Mouse (Mus musculus): ENCODE measurements at regions not wholly inside any gene's neighbourhood (a gene's known extent, or its start where the extent isn't known, plus 50 kb on each side); places are given as distances from the start of the nearest gene placed in this dataset.

- no peak overlapping the region for H3K4me3 ChIP-seq (ENCODE audit: extremely low read depth, insufficient read depth, insufficient read length)
- no peaks in the 10 kb centered on the region for H3K27me3 ChIP-seq (ENCODE audit: control insufficient read depth, insufficient read depth, low read length)
- WGBS = 87% methylated on average over 17 of the region's 17 CpGs
- TF ChIP-seq CTCF (IDR thresholded peaks at IDR 0.05; ENCODE audit: extremely low read depth, insufficient read depth, insufficient read length, insufficient replicate concordance) = no peak
- TF ChIP-seq POLR2A (IDR thresholded peaks at IDR 0.05; ENCODE audit: low read depth, low read length) = no peak
- H3K36me3 ChIP-seq (ENCODE audit: control insufficient read depth, insufficient read depth, low read length) = no peaks in the 10 kb centered on the region
- DNase-seq (ENCODE audit: low read depth in 1 of 2, low spot score in 2 of 2) = no peak
- H3K27ac ChIP-seq (ENCODE audit: insufficient read depth, low read length) = no peak overlapping the region
- H3K4me1 ChIP-seq (ENCODE audit: control insufficient read depth, insufficient read depth, insufficient read length) = no peaks in the 10 kb centered on the region
Observed at GRCm38 (mm10) chr1:76896152-76896864, 618.6 kb downstream of the Epha4 start.

GRCm38 (mm10) chr1:76897431-76897830 lies 617.5 kb downstream of the Epha4 start:
- no peak overlapping the region for H3K4me3 ChIP-seq (ENCODE audit: extremely low read depth, insufficient read depth, insufficient read length)
- TF ChIP-seq POLR2A (IDR thresholded peaks at IDR 0.05; ENCODE audit: low read depth, low read length) (no peak), CTCF (IDR thresholded peaks at IDR 0.05; ENCODE audit: extremely low read depth, insufficient read depth, insufficient read length, insufficient replicate concordance) (no peak)
- no peak overlapping the region for H3K27ac ChIP-seq (ENCODE audit: insufficient read depth, low read length)
- H3K27me3 ChIP-seq (ENCODE audit: control insufficient read depth, insufficient read depth, low read length) = no peaks in the 10 kb centered on the region
- no peaks in the 10 kb centered on the region for H3K4me1 ChIP-seq (ENCODE audit: control insufficient read depth, insufficient read depth, insufficient read length)
- WGBS = 82% methylated on average over 6 of the region's 7 CpGs
- no peaks in the 10 kb centered on the region for H3K36me3 ChIP-seq (ENCODE audit: control insufficient read depth, insufficient read depth, low read length)
- no peak for DNase-seq (ENCODE audit: low read depth in 1 of 2, low spot score in 2 of 2)

GRCm38 (mm10) chr1:76911472-76911871 lies 603.4 kb downstream of the Epha4 start:
- DNase-seq (ENCODE audit: low read depth in 1 of 2, low spot score in 2 of 2) = no peak
- no peaks in the 10 kb centered on the region for H3K4me1 ChIP-seq (ENCODE audit: control insufficient read depth, insufficient read depth, insufficient read length)
- no peak for TF ChIP-seq CTCF (IDR thresholded peaks at IDR 0.05; ENCODE audit: extremely low read depth, insufficient read depth, insufficient read length, insufficient replicate concordance)
- no peak for TF ChIP-seq POLR2A (IDR thresholded peaks at IDR 0.05; ENCODE audit: low read depth, low read length)
- 85% methylated on average over 3 of the region's 3 CpGs for WGBS
- H3K36me3 ChIP-seq (ENCODE audit: control insufficient read depth, insufficient read depth, low read length) = no peaks in the 10 kb centered on the region
- no peak overlapping the region for H3K4me3 ChIP-seq (ENCODE audit: extremely low read depth, insufficient read depth, insufficient read length)
- H3K27ac ChIP-seq (ENCODE audit: insufficient read depth, low read length) = no peak overlapping the region
- H3K27me3 ChIP-seq (ENCODE audit: control insufficient read depth, insufficient read depth, low read length) = no peaks in the 10 kb centered on the region

GRCm38 (mm10) chr1:76919541-76919940 lies 595.3 kb downstream of the Epha4 start:
- WGBS = 52% methylated on average over 2 of the region's 2 CpGs
- no peaks in the 10 kb centered on the region for H3K4me1 ChIP-seq (ENCODE audit: control insufficient read depth, insufficient read depth, insufficient read length)
- H3K27ac ChIP-seq (ENCODE audit: insufficient read depth, low read length) = no peak overlapping the region
- no peak overlapping the region for H3K4me3 ChIP-seq (ENCODE audit: extremely low read depth, insufficient read depth, insufficient read length)
- TF ChIP-seq CTCF (IDR thresholded peaks at IDR 0.05; ENCODE audit: extremely low read depth, insufficient read depth, insufficient read length, insufficient replicate concordance) (no peak), POLR2A (IDR thresholded peaks at IDR 0.05; ENCODE audit: low read depth, low read length) (no peak)
- no peak for DNase-seq (ENCODE audit: low read depth in 1 of 2, low spot score in 2 of 2)
- no peaks in the 10 kb centered on the region for H3K36me3 ChIP-seq (ENCODE audit: control insufficient read depth, insufficient read depth, low read length)
- no peaks in the 10 kb centered on the region for H3K27me3 ChIP-seq (ENCODE audit: control insufficient read depth, insufficient read depth, low read length)

GRCm38 (mm10) chr1:76920634-76921033 lies 594.3 kb downstream of the Epha4 start:
- DNase-seq (ENCODE audit: low read depth in 1 of 2, low spot score in 2 of 2) = no peak
- Histone ChIP-seq H3K36me3 (ENCODE audit: control insufficient read depth, insufficient read depth, low read length) (no peaks in the 10 kb centered on the region), H3K4me3 (ENCODE audit: extremely low read depth, insufficient read depth, insufficient read length) (no peak overlapping the region), H3K27ac (ENCODE audit: insufficient read depth, low read length) (no peak overlapping the region), H3K27me3 (ENCODE audit: control insufficient read depth, insufficient read depth, low read length) (no peaks in the 10 kb centered on the region), H3K4me1 (ENCODE audit: control insufficient read depth, insufficient read depth, insufficient read length) (no peaks in the 10 kb centered on the region)
- TF ChIP-seq CTCF (IDR thresholded peaks at IDR 0.05; ENCODE audit: extremely low read depth, insufficient read depth, insufficient read length, insufficient replicate concordance) (no peak), POLR2A (IDR thresholded peaks at IDR 0.05; ENCODE audit: low read depth, low read length) (no peak)

- WGBS = 86% methylated on average over 5 of the region's 5 CpGs
- Histone ChIP-seq H3K36me3 (ENCODE audit: control insufficient read depth, insufficient read depth, low read length) (no peaks in the 10 kb centered on the region), H3K27me3 (ENCODE audit: control insufficient read depth, insufficient read depth, low read length) (no peaks in the 10 kb centered on the region), H3K27ac (ENCODE audit: insufficient read depth, low read length) (no peak overlapping the region), H3K4me1 (ENCODE audit: control insufficient read depth, insufficient read depth, insufficient read length) (no peaks in the 10 kb centered on the region), H3K4me3 (ENCODE audit: extremely low read depth, insufficient read depth, insufficient read length) (no peak overlapping the region)
- no peak for DNase-seq (ENCODE audit: low read depth in 1 of 2, low spot score in 2 of 2)
- TF ChIP-seq CTCF (IDR thresholded peaks at IDR 0.05; ENCODE audit: extremely low read depth, insufficient read depth, insufficient read length, insufficient replicate concordance) (no peak), POLR2A (IDR thresholded peaks at IDR 0.05; ENCODE audit: low read depth, low read length) (no peak)
Observed at GRCm38 (mm10) chr1:76927041-76927440, 587.8 kb downstream of the Epha4 start.

GRCm38 (mm10) chr1:76928035-76928434 lies 586.9 kb downstream of the Epha4 start:
- no peak overlapping the region for H3K27ac ChIP-seq (ENCODE audit: insufficient read depth, low read length)
- H3K4me3 ChIP-seq (ENCODE audit: extremely low read depth, insufficient read depth, insufficient read length) = no peak overlapping the region
- no peak for DNase-seq (ENCODE audit: low read depth in 1 of 2, low spot score in 2 of 2)
- no peaks in the 10 kb centered on the region for H3K36me3 ChIP-seq (ENCODE audit: control insufficient read depth, insufficient read depth, low read length)
- TF ChIP-seq POLR2A (IDR thresholded peaks at IDR 0.05; ENCODE audit: low read depth, low read length) (no peak), CTCF (IDR thresholded peaks at IDR 0.05; ENCODE audit: extremely low read depth, insufficient read depth, insufficient read length, insufficient replicate concordance) (no peak)
- H3K27me3 ChIP-seq (ENCODE audit: control insufficient read depth, insufficient read depth, low read length) = no peaks in the 10 kb centered on the region
- WGBS = 85% methylated on average over 2 of the region's 2 CpGs
- no peaks in the 10 kb centered on the region for H3K4me1 ChIP-seq (ENCODE audit: control insufficient read depth, insufficient read depth, insufficient read length)

Data from spleen, adult 2 months (tissue).